Mouse (Mus musculus) lung, postnatal 0 days (tissue): Measurements from ENCODE around the gene Zfp316. TPM values are rescaled to one million over a fixed set of nuclear protein-coding genes. Genes with fewer than 3 reads are reported as not detected.

ENCODE experiments used
- ATAC-seq: fragments of 200-750 bp; cut with Nextera tagmentation; 2 replicates; pipeline ENCODE4 v1.8.0; 2017; ENCODE audit warnings: moderate library complexity
- DNase-seq: peaks from one replicate; pipeline ENCODE4 v3.0.0-alpha.2; 2016; ENCODE audit warnings: low spot score
- H3K27ac ChIP-seq: fragments of 300-500 bp; sonication (generic); 2 replicates; pipeline ENCODE4 v1.5.1; 2014; ENCODE audit warnings: antibody characterized with exemption, mild to moderate bottlenecking, low read length, mixed read lengths
- H3K27me3 ChIP-seq: fragments of 300-500 bp; sonication (generic); replicated peaks from 2 replicates; pipeline ENCODE4 v1.6.1; 2014; ENCODE audit warnings: low read length, mixed read lengths; ENCODE audit not compliant: insufficient read depth
- H3K36me3 ChIP-seq: fragments of 300-500 bp; sonication (generic); 2 replicates; pipeline ENCODE4 v1.6.1; 2014; ENCODE audit warnings: low read length, mixed read lengths; ENCODE audit not compliant: insufficient read depth
- H3K4me1 ChIP-seq: fragments of 300-500 bp; sonication (generic); 2 replicates; pipeline ENCODE4 v1.6.1; 2014; ENCODE audit warnings: antibody characterized with exemption, low read depth, low read length, mixed read lengths; ENCODE audit not compliant: insufficient read depth
- H3K4me2 ChIP-seq: fragments of 300-500 bp; sonication (generic); replicated peaks from 2 replicates; pipeline ENCODE4 v1.6.1; 2014; ENCODE audit warnings: low read depth, mild to moderate bottlenecking, low read length, moderate library complexity, mixed read lengths
- H3K4me3 ChIP-seq: fragments of 300-500 bp; sonication (generic); 2 replicates; pipeline ENCODE4 v1.5.1; 2014; ENCODE audit warnings: low read depth, low read length
- H3K9ac ChIP-seq: fragments of 300-500 bp; sonication (generic); replicated peaks from 2 replicates; pipeline ENCODE4 v1.6.1; 2014; ENCODE audit warnings: low read depth, mild to moderate bottlenecking
- H3K9me3 ChIP-seq: fragments of 300-500 bp; sonication (generic); 2 replicates; pipeline ENCODE4 v1.6.1; 2016; ENCODE audit warnings: low read length, mixed read lengths
- CTCF ChIP-seq: IDR thresholded peaks from 2 replicates; pipeline ENCODE4 v1.5.1; 2016; ENCODE audit warnings: antibody characterized with exemption, mild to moderate bottlenecking
- EP300 ChIP-seq: IDR thresholded peaks from 2 replicates; pipeline ENCODE4 v1.6.1; 2016; ENCODE audit warnings: antibody characterized with exemption, mild to moderate bottlenecking, control low read depth
- WGBS: fragments of 180-500 bp; shearing (Covaris S2); extraction: QIAGEN DNeasy Blood & Tissue Kit; methylation state at CpG from one replicate; pipeline ENCODE4 v1.1.7; 2014; 5-methylcytosine and 5-hydroxymethylcytosine counted together
- polyA plus RNA-seq: library from polyadenylated mRNA; unstranded; fragments of >200 nt; fragmentation: Nextera tagmentation; extraction: Ambion mirVana; gene quantifications from 2 replicates; pipeline ENCODE4 v1.2.1, GENCODE M21; 2015

Gene Zfp316
- polyA plus RNA-seq, 1 experiment from 2014 or later, result 1.4 TPM

- Histone ChIP-seq H3K27me3 (peaks cover 47% of the 10 kb centered on the region), H3K4me3 (no peak overlapping the region), H3K9ac (no peak overlapping the region)
Measured at GRCm38 (mm10) chr5:143254487-143255130, 15.2 kb downstream of the Zfp316 start.

GRCm38 (mm10) chr5:143253881-143254486 is 15.8 kb downstream of the Zfp316 start:
- H3K27me3 ChIP-seq, result peaks cover 47% of the 10 kb centered on the region
- DNase-seq (no peak), ATAC-seq (peak; percentile 16; the same call in 1 of the 2 replicates)
- no peak overlapping the region for H3K9ac ChIP-seq
- H3K4me3 ChIP-seq, result peak overlapping the region; percentile 35
- 8% methylated on average over 57 of the region's 81 CpGs for WGBS
- H3K9me3 ChIP-seq, result no peaks in the 10 kb centered on the region
- H3K4me2 ChIP-seq, result peak overlapping the region; percentile 65
- TF ChIP-seq EP300 (no peak), CTCF (no peak)
- H3K4me1 ChIP-seq, result peaks cover 8% of the 10 kb centered on the region; the same call in 1 of the 2 replicates
- no peaks in the 10 kb centered on the region; the same call in 1 of the 2 replicates for H3K36me3 ChIP-seq
- no peak overlapping the region for H3K27ac ChIP-seq

More at GRCm38 (mm10) chr5:143254487-143255130, 15.2 kb downstream of the Zfp316 start:
- Histone ChIP-seq H3K4me1 (peaks cover 8% of the 10 kb centered on the region; the same call in 1 of the 2 replicates), H3K36me3 (no peaks in the 10 kb centered on the region; the same call in 1 of the 2 replicates), H3K4me2 (peak overlapping the region; percentile 19; the same call in 1 of the 2 replicates), H3K9me3 (no peaks in the 10 kb centered on the region), H3K27ac (no peak overlapping the region)
- WGBS, result 20% methylated on average over 65 of the region's 66 CpGs
- ATAC-seq (no peak), DNase-seq (no peak)
- TF ChIP-seq CTCF (no peak), EP300 (no peak)

GRCm38 (mm10) chr5:143253186-143253880 is 16.5 kb downstream of the Zfp316 start:
- DNase-seq (no peak), ATAC-seq (0 out of 2 replicates have a peak, but pooled peaks have one; percentile 17)
- peaks cover 47% of the 10 kb centered on the region for H3K27me3 ChIP-seq
- WGBS, result 6% methylated on average over 89 of the region's 103 CpGs
- H3K4me2 ChIP-seq, result peak overlapping the region; percentile 65
- H3K9ac ChIP-seq, result no peak overlapping the region
- H3K27ac ChIP-seq, result no peak overlapping the region
- H3K36me3 ChIP-seq, result no peaks in the 10 kb centered on the region; the same call in 1 of the 2 replicates
- no peak for TF ChIP-seq CTCF
- no peak for TF ChIP-seq EP300
- H3K9me3 ChIP-seq, result no peaks in the 10 kb centered on the region
- H3K4me1 ChIP-seq, result peaks cover 8% of the 10 kb centered on the region; the same call in 1 of the 2 replicates
- peak overlapping the region; percentile 35 for H3K4me3 ChIP-seq

- TF ChIP-seq CTCF (no peak), EP300 (no peak)
- Histone ChIP-seq H3K9me3 (no peaks in the 10 kb centered on the region), H3K4me1 (peaks cover 8% of the 10 kb centered on the region; the same call in 1 of the 2 replicates), H3K4me2 (no peak overlapping the region), H3K4me3 (peak overlapping the region; percentile 35; the same call in 1 of the 2 replicates), H3K36me3 (no peaks in the 10 kb centered on the region; the same call in 1 of the 2 replicates), H3K9ac (no peak overlapping the region), H3K27ac (no peak overlapping the region), H3K27me3 (peaks cover 47% of the 10 kb centered on the region)
- WGBS, result 40% methylated on average over 18 of the region's 18 CpGs
- DNase-seq (no peak), ATAC-seq (no peak)
Measured at GRCm38 (mm10) chr5:143252791-143253185, 17.0 kb downstream of the Zfp316 start.

GRCm38 (mm10) chr5:143252039-143252438 is 17.8 kb downstream of the Zfp316 start:
- TF ChIP-seq EP300, result no peak
- TF ChIP-seq CTCF, result no peak
- DNase-seq, result no peak
- H3K4me3 ChIP-seq, result no peak overlapping the region
- peaks cover 8% of the 10 kb centered on the region; the same call in 1 of the 2 replicates for H3K4me1 ChIP-seq
- peaks cover 2% of the 10 kb centered on the region; the same call in 1 of the 2 replicates for H3K36me3 ChIP-seq
- H3K27me3 ChIP-seq, result peaks cover 47% of the 10 kb centered on the region
- H3K9me3 ChIP-seq, result no peaks in the 10 kb centered on the region
- H3K27ac ChIP-seq, result no peak overlapping the region
- 59% methylated on average over 6 of the region's 6 CpGs for WGBS
- H3K4me2 ChIP-seq, result no peak overlapping the region
- no peak overlapping the region for H3K9ac ChIP-seq
- ATAC-seq, result no peak

GRCm38 (mm10) chr5:143244926-143245325 is 24.9 kb downstream of the Zfp316 start:
- H3K9ac ChIP-seq, result no peak overlapping the region
- peaks cover 51% of the 10 kb centered on the region for H3K36me3 ChIP-seq
- H3K27ac ChIP-seq, result no peak overlapping the region
- no peak for ATAC-seq
- no peak overlapping the region for H3K4me3 ChIP-seq
- no peaks in the 10 kb centered on the region for H3K27me3 ChIP-seq
- no peaks in the 10 kb centered on the region for H3K4me1 ChIP-seq
- no peak for DNase-seq
- WGBS, result 96% methylated on average over 26 of the region's 26 CpGs
- H3K4me2 ChIP-seq, result no peak overlapping the region
- H3K9me3 ChIP-seq, result no peaks in the 10 kb centered on the region
- TF ChIP-seq EP300 (no peak), CTCF (no peak)
